Mouse (Mus musculus) CD4-positive, CD25-positive, alpha-beta regulatory T cell, adult 4 months (primary cell): ENCODE measurements at regions not wholly inside any gene's neighbourhood (a gene's known extent, or its start where the extent isn't known, plus 50 kb on each side); places are given as distances from the start of the nearest gene placed in this dataset.

Experiments
- ATAC-seq: one replicate; pipeline ENCODE4 v1.8.0; 2017

DNA sequence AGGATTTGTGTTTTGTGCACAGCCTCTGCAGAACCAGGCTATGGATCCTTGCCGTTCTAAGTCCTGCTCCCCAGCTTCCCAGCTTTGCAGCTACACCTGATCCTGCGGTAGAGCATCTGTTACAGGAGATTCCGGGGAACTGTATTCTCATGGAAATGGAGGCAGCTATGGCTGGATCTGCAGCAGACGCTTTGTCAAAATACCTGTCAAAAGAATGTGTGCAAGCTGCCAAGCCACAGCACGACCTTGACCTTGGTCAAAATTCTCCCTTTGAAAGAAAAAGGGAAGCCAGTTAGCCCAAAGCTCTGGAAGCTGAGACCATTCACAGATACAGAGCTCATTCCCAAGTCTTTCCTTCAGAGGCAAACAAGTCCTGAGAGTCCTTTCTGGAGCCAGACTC lies 255.3 kb downstream of the Med13l start:
- no peak for ATAC-seq

DNA sequence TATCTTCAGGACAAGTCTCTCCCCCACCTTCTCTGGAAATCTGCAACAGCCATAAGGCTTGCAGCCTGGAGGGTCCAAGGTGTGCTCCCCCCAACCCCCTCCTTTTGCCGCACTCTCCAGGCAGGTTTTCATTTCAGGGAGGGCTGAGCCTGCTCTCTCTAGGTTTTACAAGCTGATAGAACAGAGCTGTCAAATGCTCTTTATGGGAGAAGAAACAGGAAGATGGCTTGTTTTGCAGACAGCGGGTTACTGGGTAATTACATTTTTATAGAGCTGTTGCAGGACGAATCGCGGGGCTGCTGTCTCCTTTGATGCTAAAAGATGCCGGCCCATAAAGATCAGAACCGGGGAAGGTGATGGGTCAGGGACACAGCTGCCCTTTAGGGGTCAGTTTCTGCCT lies 257.8 kb downstream of the Med13l start:
- no peak for ATAC-seq

- ATAC-seq: no peak
Observed at GRCm38 (mm10) chr5:118824791-118825190, 264.3 kb downstream of the Med13l start.

- ATAC-seq: no peak
Observed at GRCm38 (mm10) chr5:118829031-118829698, 268.7 kb downstream of the Med13l start.

GRCm38 (mm10) chr5:118832701-118833100 lies 272.2 kb downstream of the Med13l start:
- ATAC-seq: no peak

- no peak for ATAC-seq
Observed at GRCm38 (mm10) chr5:118834129-118834528, 273.6 kb downstream of the Med13l start.

DNA sequence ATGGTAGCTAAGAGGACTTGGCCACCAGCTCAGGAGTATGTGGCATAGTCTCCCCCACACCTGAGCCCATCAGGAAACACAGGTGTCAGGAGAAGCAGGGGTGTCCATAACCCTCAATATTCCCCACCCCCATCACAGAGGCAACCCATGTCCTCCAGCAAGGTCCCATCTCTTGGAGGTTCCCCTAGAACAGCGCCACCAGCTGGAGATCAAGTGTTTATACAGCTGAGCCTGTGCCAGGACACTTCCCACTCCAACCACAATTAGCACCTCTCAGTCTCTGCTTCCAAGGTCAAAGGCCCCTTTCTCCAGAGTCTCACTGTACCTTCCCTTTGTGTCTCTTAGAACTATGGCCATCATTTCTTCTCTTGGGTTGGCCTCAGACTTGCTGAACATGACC lies 276.5 kb downstream of the Med13l start:
- ATAC-seq: no peak

- no peak for ATAC-seq
Observed at GRCm38 (mm10) chr5:118838421-118838820, 277.9 kb downstream of the Med13l start.

DNA sequence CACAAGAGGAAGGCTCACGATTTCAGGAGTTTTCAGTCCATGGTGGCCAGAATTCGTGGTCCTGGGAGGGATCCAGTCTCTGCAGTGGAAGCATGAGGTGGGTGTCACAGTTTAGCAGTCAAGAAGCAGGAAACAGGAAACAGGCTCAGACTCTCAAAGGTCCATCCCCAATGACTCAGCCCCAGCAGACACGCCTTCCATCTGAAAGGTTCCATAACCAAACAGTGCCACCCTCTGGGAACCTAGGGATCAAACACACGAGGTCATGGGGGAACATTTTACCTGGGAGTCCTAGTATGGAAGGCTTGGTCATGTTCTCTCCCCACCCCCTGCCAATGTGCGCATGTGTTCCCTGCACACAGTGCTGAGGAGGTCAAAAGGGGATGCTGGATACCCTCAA lies 279.4 kb downstream of the Med13l start:
- ATAC-seq: no peak

DNA sequence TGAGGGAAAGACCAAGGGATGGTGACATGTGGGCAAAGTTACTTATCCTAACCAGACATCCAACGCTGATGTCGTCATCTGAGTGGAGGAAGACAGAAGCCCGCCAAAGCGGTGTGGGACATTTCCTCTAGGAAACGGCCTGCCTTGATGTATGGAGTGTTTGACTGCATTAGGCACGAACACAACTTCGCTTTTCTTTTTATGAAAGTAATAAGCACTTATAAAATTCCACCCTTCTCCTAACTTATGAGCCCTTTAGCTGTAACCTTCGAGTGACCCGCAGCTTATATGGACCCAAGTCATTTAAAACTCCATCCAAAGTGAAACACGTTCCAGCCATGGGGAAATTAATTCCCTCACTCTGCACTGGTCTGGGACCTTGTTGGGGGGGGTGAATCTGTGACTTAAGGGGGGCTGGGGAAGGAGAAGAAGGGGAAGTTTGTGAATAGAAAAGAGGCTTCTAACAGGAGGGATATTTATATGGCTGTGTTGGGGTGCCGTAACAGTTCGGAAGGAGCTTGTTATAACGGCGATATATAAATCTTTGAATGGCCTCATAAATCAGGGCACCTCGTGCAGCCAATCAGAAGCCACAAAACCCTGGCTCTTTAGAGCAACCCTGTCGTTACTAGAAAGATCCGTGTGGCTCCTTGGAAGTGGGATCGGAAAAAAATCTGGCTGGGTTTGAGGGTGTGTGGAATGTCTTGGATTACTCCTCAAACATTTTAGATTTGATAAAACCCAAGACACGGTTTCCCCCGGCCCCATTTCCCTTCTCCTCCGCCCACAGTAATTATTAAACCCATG lies 280.9 kb downstream of the Med13l start:
- ATAC-seq: no peak

DNA sequence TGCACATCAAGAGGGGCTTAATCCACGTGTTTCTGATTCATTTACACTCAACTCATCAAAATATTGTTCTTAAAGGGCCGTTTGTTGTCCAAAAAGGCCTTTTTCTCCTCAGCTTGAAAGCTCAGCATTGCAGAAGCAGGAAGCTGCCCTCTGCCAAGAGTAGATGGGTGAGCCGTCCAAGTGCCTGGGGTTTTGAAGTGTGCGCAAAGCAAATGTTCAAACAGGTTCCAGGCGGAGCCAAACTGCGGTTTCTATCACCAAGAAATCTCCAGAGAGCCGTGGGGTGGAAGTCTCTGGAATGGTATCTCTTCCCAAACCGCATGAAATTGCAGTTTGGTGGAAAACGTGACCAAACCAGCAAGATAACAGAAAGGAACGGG lies 281.5 kb downstream of the Med13l start:
- no peak for ATAC-seq

GRCm38 (mm10) chr5:118857001-118857400 lies 296.5 kb downstream of the Med13l start:
- no peak for ATAC-seq

DNA sequence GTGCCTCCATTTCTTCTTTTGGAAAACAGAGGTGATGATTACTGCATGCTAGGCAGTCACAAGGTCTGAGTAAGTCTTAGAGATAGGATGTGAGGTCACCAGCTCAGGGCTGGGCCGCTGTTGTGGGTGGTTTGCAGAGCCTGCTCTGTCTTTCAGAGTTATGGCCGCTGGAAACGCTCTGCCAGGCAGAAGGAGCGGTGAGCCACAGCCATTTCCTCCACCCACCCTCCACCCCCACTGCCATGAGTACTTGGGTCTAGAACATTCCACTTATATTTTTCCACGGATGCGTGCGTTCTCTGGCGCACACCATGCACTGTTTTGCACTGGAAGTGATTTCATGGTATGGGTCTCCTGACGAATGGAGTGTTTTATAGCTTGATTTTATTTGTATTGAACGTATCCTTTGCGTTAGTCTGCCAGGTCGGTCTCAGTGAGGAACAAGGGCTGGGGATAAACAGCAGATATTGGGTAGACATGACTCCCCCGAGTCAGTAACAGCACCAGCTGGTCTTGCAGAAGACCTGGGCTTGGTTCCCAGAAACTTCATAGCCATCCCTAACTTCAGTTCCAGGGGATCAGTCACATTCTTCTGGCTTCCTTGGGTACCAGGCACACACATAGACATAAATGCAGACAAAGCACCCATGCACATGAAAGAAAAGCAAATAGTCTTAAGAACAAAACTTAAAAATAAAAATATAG lies 300.8 kb downstream of the Med13l start:
- no peak for ATAC-seq

DNA sequence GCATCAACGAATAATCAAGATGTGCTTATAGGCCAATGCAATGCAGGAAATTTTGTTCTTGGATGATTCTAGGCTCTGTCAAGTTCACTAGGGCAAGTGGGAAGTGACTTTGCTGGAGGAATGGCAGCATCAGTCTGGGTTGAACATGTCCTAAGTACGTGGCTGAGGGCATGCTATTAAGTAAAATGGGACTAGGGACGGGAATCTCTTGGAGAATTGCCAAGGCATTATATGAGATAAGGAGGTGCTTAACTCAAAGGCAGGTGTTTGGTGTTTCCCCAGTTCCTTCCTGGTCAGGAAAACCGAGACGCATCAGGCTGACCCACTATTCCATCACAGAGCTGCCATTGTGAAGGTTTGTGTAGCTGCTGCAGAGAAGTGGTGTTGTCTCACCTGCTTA lies 307.0 kb downstream of the Med13l start:
- ATAC-seq: no peak

DNA sequence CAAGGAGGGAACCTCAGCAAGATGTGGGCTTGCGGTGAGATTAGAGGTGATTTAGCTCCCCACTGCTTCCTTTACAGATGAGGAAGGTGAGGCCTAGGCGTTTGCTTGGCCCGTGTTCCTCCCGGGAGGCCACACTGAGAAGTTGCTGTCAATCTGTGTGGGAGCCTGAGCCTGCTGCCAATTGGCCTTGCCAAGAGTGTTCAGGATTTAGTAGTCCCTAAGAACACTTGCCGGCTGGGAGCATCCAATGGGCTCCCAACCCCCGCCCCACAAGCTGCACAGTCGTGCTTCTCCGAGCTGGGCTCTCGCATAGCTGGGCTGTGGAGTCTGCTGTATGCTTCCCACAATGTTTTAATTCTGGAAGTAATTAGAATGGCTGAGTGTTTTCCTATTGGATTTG lies 308.9 kb downstream of the Med13l start:
- no peak for ATAC-seq

DNA sequence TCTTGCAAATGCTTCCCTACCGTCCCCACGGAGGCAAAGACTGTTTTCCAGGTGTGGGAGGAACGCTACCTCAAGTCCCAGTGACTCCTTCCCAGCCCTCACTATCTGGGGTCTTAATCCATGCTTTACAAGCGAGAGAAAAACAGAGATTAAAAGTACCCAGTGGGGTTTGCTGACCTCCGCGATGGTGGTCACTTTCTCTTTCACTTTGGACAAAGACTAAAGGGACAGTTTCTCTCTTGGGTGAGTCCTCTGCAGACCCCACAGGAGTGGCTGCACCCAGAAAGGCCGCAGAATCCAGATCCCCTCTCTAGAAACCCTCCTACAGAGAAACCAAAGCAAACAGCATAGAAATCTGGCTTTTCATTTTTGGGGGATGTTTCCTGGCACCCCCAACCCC lies 313.4 kb downstream of the Med13l start:
- no peak for ATAC-seq

DNA sequence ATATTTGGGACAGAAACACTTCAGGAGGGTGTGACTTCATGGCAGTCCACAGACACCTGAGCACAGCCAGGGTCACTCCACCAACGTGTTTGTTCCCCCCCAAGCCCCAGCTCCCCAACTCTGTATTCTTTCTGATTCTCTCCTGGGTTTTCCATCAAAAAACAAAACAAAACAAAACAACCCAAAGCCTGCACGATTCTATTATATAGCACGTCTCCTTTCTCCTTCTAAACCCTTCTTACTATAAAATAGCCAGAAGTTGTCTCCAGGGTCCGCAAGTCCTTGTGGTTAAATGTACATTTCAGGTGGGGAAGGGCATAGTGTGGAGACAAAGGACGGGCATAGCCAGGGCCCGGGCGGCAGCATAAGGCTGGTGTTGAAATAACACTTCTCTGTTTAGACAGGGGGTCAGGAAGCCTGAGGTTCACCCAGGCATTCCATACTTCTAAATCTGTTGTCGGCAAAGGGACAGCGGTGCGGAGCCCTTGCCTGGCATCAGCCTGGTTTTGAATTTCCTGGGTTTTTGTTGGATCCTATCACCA lies 314.7 kb downstream of the Med13l start:
- no peak for ATAC-seq

GRCm38 (mm10) chr5:118876586-118877312 lies 316.3 kb downstream of the Med13l start:
- ATAC-seq: no peak

- ATAC-seq: no peak
Observed at GRCm38 (mm10) chr5:118877313-118877669, 316.8 kb downstream of the Med13l start.

DNA sequence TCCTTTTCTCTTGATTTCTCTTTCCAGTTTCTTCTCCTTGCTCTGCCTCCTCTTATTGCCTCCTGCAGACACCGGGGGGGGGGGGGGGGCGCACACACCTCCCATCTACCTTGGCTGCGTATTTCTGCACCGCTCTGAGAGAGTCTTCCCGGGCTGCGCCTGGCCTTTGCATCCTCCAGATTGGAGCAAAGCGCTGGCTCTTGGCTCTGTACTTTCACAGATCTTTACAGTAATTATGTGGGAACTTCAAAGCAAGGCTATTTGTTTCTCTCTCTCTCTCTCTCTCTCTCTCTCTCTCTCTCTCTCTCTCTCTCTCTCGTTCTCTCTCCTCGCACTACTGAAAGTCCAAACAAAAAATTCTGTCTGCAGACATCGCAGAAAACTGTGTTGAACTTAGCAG lies 317.4 kb downstream of the Med13l start:
- ATAC-seq: no peak

- no peak for ATAC-seq
Observed at GRCm38 (mm10) chr5:118878722-118879121, 318.2 kb downstream of the Med13l start.

DNA sequence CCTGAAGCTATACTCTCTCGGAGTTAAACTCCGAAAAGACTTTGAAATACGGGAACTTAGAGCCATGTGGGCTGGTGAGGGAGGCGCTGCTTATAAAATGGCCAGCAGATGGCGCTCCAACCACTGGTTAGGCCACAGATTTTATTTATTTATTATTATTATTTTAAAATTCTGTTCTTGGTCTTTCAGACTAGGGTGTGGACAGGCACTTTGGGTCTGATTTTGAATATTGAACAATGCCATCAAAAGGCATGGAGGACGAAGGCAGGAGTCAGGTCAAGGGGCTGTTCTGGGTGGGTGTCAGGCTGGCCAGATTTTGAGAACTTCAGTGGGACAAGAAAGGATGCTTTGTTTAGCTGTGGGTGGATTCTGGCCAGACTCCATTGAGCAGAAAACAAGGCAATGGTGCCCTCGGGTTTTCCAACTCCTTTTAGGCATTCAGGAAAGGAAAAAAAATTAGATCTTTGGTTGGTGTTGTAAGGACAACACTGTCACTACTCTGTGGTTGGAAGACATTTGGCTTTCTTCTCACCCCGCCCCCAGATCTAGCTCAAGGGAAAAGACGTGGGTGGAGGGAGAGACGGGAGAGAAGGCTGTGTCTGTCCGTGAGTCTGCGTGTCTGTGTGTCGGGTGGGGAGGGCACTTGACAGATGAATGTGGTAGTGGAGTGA lies 319.5 kb downstream of the Med13l start:
- no peak for ATAC-seq
